Mouse (Mus musculus): Measurements from ENCODE around the gene Ube2o. TPM values are rescaled to one million over a fixed set of nuclear protein-coding genes. Genes with fewer than 3 reads are reported as not detected.

The Ube2o gene
- polyA plus RNA-seq, 1 experiment from 2014 or later = 14.4 TPM

DNA sequence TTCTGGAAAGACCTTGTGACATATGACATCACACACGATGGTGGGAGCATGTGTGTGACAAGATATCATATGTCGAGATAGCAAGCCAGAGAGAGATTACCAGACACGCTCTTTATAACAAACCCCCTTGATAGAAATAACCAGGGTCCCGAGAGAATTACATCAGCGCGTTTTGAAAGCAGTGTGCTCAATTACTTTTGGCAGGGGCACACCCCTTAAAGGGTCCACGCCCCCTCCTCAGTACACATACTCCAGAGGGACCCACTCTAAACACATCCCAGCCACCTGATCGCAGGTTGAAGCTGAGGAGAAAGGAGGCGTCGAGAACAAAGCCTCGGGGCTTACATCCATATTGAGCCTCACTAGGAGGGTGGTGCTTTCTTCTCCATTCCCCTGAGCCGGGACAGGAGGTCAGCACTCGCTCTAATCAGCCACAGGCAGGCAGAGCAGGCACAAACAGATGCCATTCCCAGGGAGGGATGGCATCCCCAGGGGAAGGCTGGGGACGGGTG lies 7.8 kb upstream of the Ube2o start:
- WGBS = 22% methylated on average over 14 of the region's 14 CpGs
- H3K4me2 ChIP-seq (ENCODE audit: low read length) = peak overlapping the region; percentile 18; the same call in 1 of the 2 replicates

GRCm38 (mm10) chr11:116586801-116587631 lies 5.8 kb upstream of the Ube2o start:
- Histone ChIP-seq H3K4me3 (ENCODE audit: control insufficient read depth in 1 of 2, insufficient read depth in 1 of 2, low read depth in 1 of 2, low read length in 2 of 2) (no peak overlapping the region), H3K36me3 (ENCODE audit: control insufficient read depth, insufficient read depth, low read length) (no peaks in the 10 kb centered on the region), H3K9me3 (ENCODE audit: control insufficient read depth, low read length) (no peaks in the 10 kb centered on the region), H3K27ac (replicated peaks in 1 of 2; ENCODE audit: control insufficient read depth in 1 of 2, insufficient read depth in 1 of 2, low read depth in 2 of 2, low read length in 2 of 2) (no peak overlapping the region), H3K27me3 (ENCODE audit: control insufficient read depth, insufficient read depth, low read length) (peaks cover 10% of the 10 kb centered on the region; the same call in 1 of the 2 replicates), H3K4me2 (ENCODE audit: low read length) (no peak overlapping the region), H3K9ac (ENCODE audit: low read length) (no peak overlapping the region), H3K4me1 (ENCODE audit: control insufficient read depth in 2 of 2, insufficient read depth in 2 of 2, low read length in 2 of 2) (peaks cover 9 to 11% of the 10 kb centered on the region in 2 experiments)
- WGBS = 25% methylated on average over 23 of the region's 23 CpGs
- ATAC-seq (ENCODE audit: insufficient number of reproducible peaks, insufficient read depth, low FRiP score, low read depth) = 0 out of 2 replicates have a peak, but pooled peaks have one; percentile 12

More for the DNA sequence above, 7.8 kb upstream of the Ube2o start:
- H3K36me3 ChIP-seq (ENCODE audit: control insufficient read depth, insufficient read depth, low read length) = no peaks in the 10 kb centered on the region
- ATAC-seq (ENCODE audit: insufficient number of reproducible peaks, insufficient read depth, low FRiP score, low read depth) = no peak
- H3K27me3 ChIP-seq (ENCODE audit: control insufficient read depth, insufficient read depth, low read length) = peaks cover 10% of the 10 kb centered on the region; the same call in 1 of the 2 replicates
- H3K4me3 ChIP-seq (ENCODE audit: control insufficient read depth in 1 of 2, insufficient read depth in 1 of 2, low read depth in 1 of 2, low read length in 2 of 2) = no peak overlapping the region
- 0 out of 2 replicates have a peak overlapping the region, but pooled peaks have one; percentile 25 for H3K9ac ChIP-seq (ENCODE audit: low read length)
- H3K4me1 ChIP-seq (ENCODE audit: control insufficient read depth in 2 of 2, insufficient read depth in 2 of 2, low read length in 2 of 2) = peaks cover 9 to 11% of the 10 kb centered on the region in 2 experiments
- H3K27ac ChIP-seq (replicated peaks in 1 of 2; ENCODE audit: control insufficient read depth in 1 of 2, insufficient read depth in 1 of 2, low read depth in 2 of 2, low read length in 2 of 2) = no peak overlapping the region
- H3K9me3 ChIP-seq (ENCODE audit: control insufficient read depth, low read length) = no peaks in the 10 kb centered on the region

GRCm38 (mm10) chr11:116586310-116586709 lies 5.1 kb upstream of the Ube2o start, which contains the start of gene Aanat:
Gene Aanat, plus strand, starts transcription at chr11:116586432.
- ATAC-seq (ENCODE audit: insufficient number of reproducible peaks, insufficient read depth, low FRiP score, low read depth) = no peak
- H3K4me2 ChIP-seq (ENCODE audit: low read length) = no peak within 1 kb of the TSS
- H3K4me3 ChIP-seq (ENCODE audit: control insufficient read depth in 1 of 2, insufficient read depth in 1 of 2, low read depth in 1 of 2, low read length in 2 of 2) = no peak within 1 kb of the TSS
- H3K9me3 ChIP-seq (ENCODE audit: control insufficient read depth, low read length) = no peaks in the 10 kb centered on the region
- H3K27ac ChIP-seq (replicated peaks in 1 of 2; ENCODE audit: control insufficient read depth in 1 of 2, insufficient read depth in 1 of 2, low read depth in 2 of 2, low read length in 2 of 2) = no peak within 1 kb of the TSS
- no peaks in the 10 kb centered on the region for H3K36me3 ChIP-seq (ENCODE audit: control insufficient read depth, insufficient read depth, low read length)
- H3K9ac ChIP-seq (ENCODE audit: low read length) = no peak within 1 kb of the TSS
- peaks cover 9 to 11% of the 10 kb centered on the region in 2 experiments for H3K4me1 ChIP-seq (ENCODE audit: control insufficient read depth in 2 of 2, insufficient read depth in 2 of 2, low read length in 2 of 2)
- H3K27me3 ChIP-seq (ENCODE audit: control insufficient read depth, insufficient read depth, low read length) = peaks cover 10% of the 10 kb centered on the region; the same call in 1 of the 2 replicates
- 68% methylated on average over 5 of the region's 5 CpGs for WGBS

DNA sequence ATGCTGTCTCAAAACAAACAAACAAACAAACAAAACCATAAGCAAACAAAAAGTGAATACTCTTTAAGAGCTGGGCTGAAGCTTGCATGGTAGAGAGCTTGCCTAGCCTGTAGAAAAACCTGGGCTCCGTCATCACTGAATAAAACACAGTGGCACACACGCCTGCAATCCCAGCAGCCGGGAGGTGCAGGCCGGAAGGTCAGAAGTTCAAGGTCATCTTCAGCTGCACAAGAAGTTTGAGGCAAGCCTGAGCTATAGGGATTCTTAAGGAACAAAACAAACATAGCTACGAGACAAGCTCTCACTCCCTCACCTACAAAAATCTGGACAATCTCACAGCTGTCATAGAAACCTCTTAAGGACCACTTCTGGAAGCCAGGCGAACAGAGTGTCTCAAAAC lies 4.4 kb upstream of the Ube2o start:
- Histone ChIP-seq H3K9me3 (ENCODE audit: control insufficient read depth, low read length) (no peaks in the 10 kb centered on the region), H3K4me2 (ENCODE audit: low read length) (no peak overlapping the region), H3K4me1 (ENCODE audit: control insufficient read depth in 2 of 2, insufficient read depth in 2 of 2, low read length in 2 of 2) (peaks cover 9 to 11% of the 10 kb centered on the region in 2 experiments), H3K36me3 (ENCODE audit: control insufficient read depth, insufficient read depth, low read length) (no peaks in the 10 kb centered on the region), H3K4me3 (ENCODE audit: control insufficient read depth in 1 of 2, insufficient read depth in 1 of 2, low read depth in 1 of 2, low read length in 2 of 2) (no peak overlapping the region), H3K27me3 (ENCODE audit: control insufficient read depth, insufficient read depth, low read length) (peaks cover 10% of the 10 kb centered on the region; the same call in 1 of the 2 replicates), H3K9ac (ENCODE audit: low read length) (no peak overlapping the region), H3K27ac (replicated peaks in 1 of 2; ENCODE audit: control insufficient read depth in 1 of 2, insufficient read depth in 1 of 2, low read depth in 2 of 2, low read length in 2 of 2) (no peak overlapping the region)
- WGBS = 49% methylated on average over 6 of the region's 6 CpGs
- ATAC-seq (ENCODE audit: insufficient number of reproducible peaks, insufficient read depth, low FRiP score, low read depth) = no peak

GRCm38 (mm10) chr11:116580711-116581375 lies 404 bp downstream of the Ube2o start:
- H3K9me3 ChIP-seq (ENCODE audit: control insufficient read depth, low read length) = no peaks in the 10 kb centered on the region
- H3K36me3 ChIP-seq (ENCODE audit: control insufficient read depth, insufficient read depth, low read length) = peaks cover 4% of the 10 kb centered on the region; the same call in 1 of the 2 replicates
- under 1% methylated on average over 85 of the region's 91 CpGs for WGBS
- peak; percentile 79 for ATAC-seq (ENCODE audit: insufficient number of reproducible peaks, insufficient read depth, low FRiP score, low read depth)
- H3K27me3 ChIP-seq (ENCODE audit: control insufficient read depth, insufficient read depth, low read length) = no peaks in the 10 kb centered on the region
- peak overlapping the region; percentile 95 for H3K9ac ChIP-seq (ENCODE audit: low read length)
- H3K4me2 ChIP-seq (ENCODE audit: low read length) = peak overlapping the region; percentile 95
- peak overlapping the region; percentile 9 to 78; a peak in 3 of 4 replicates for H3K27ac ChIP-seq (replicated peaks in 1 of 2; ENCODE audit: control insufficient read depth in 1 of 2, insufficient read depth in 1 of 2, low read depth in 2 of 2, low read length in 2 of 2)
- H3K4me1 ChIP-seq (ENCODE audit: control insufficient read depth in 2 of 2, insufficient read depth in 2 of 2, low read length in 2 of 2) = peaks cover 11 to 28% of the 10 kb centered on the region in 2 experiments
- H3K4me3 ChIP-seq (ENCODE audit: control insufficient read depth in 1 of 2, insufficient read depth in 1 of 2, low read depth in 1 of 2, low read length in 2 of 2) = peak overlapping the region; percentile 61 to 96

DNA sequence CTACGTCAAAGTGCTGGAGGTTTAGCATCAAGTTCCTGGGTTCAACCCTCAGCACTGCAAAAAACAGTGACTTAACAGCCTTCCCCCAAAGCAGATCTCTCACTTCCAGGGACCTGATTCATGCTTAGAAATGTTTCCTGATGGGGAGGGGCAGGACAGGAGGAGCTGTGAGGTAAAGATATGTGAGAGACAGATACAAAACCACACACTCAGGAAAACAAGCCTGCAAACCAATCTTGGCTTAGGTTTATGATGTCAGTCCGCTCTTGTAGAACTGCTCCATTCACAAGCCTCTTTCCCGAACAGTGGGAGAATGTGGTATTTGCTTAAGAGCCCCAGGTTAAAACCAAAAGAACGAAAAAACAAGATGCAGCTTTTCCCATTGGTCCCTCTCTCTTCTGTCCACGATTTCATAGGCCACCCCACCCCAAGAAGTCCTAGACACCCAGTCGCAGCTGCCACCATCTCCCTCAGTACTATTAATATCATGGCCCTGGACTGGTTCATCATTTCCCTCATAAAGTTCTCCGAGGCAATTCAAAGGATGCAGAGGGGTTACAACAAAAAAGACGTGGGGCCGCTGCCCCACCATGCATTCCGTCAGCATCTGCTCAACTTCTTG lies 1.1 kb downstream of the Ube2o start:
- peaks cover 16 to 33% of the 10 kb centered on the region in 2 experiments for H3K4me1 ChIP-seq (ENCODE audit: control insufficient read depth in 2 of 2, insufficient read depth in 2 of 2, low read length in 2 of 2)
- peak overlapping the region; percentile 61 to 96 for H3K4me3 ChIP-seq (ENCODE audit: control insufficient read depth in 1 of 2, insufficient read depth in 1 of 2, low read depth in 1 of 2, low read length in 2 of 2)
- no peaks in the 10 kb centered on the region for H3K27me3 ChIP-seq (ENCODE audit: control insufficient read depth, insufficient read depth, low read length)
- 26% methylated on average over 10 of the region's 10 CpGs for WGBS
- peak overlapping the region in 1 of 2 experiments; percentile 78; a peak in 2 of 4 replicates for H3K27ac ChIP-seq (replicated peaks in 1 of 2; ENCODE audit: control insufficient read depth in 1 of 2, insufficient read depth in 1 of 2, low read depth in 2 of 2, low read length in 2 of 2)
- H3K4me2 ChIP-seq (ENCODE audit: low read length) = peak overlapping the region; percentile 95
- no peak for ATAC-seq (ENCODE audit: insufficient number of reproducible peaks, insufficient read depth, low FRiP score, low read depth)
- H3K36me3 ChIP-seq (ENCODE audit: control insufficient read depth, insufficient read depth, low read length) = peaks cover 4% of the 10 kb centered on the region; the same call in 1 of the 2 replicates
- no peaks in the 10 kb centered on the region for H3K9me3 ChIP-seq (ENCODE audit: control insufficient read depth, low read length)
- peak overlapping the region; percentile 95 for H3K9ac ChIP-seq (ENCODE audit: low read length)

DNA sequence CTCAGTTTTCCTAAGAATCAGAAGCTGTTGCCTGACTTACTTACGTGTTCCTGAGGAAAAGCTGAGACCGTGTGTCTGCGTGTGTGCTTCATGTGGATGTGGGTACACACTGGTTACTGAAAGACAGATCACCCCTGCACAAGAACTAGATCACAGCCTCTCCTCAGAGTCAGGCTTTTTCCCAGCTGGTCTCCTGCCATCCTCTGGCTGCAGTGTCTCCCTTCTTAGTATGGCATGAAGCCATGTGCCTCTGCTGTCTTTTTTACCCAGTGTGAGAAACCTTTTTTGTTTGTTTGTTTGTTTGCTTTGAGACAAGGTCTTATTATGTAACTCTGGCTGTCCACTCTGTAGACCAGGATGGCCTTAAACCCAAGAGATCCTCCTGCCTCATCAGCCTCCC lies 2.0 kb downstream of the Ube2o start:
- Histone ChIP-seq H3K27ac (replicated peaks in 1 of 2; ENCODE audit: control insufficient read depth in 1 of 2, insufficient read depth in 1 of 2, low read depth in 2 of 2, low read length in 2 of 2) (no peak overlapping the region), H3K4me2 (ENCODE audit: low read length) (no peak overlapping the region)

More for the DNA sequence above, 2.0 kb downstream of the Ube2o start:
- no peak for ATAC-seq (ENCODE audit: insufficient number of reproducible peaks, insufficient read depth, low FRiP score, low read depth)
- H3K4me1 ChIP-seq (ENCODE audit: control insufficient read depth in 2 of 2, insufficient read depth in 2 of 2, low read length in 2 of 2) = peaks cover 22 to 41% of the 10 kb centered on the region in 2 experiments
- no peak overlapping the region for H3K9ac ChIP-seq (ENCODE audit: low read length)
- H3K36me3 ChIP-seq (ENCODE audit: control insufficient read depth, insufficient read depth, low read length) = peaks cover 4% of the 10 kb centered on the region; the same call in 1 of the 2 replicates
- WGBS = 95% methylated on average over 3 of the region's 3 CpGs
- no peaks in the 10 kb centered on the region for H3K9me3 ChIP-seq (ENCODE audit: control insufficient read depth, low read length)
- H3K27me3 ChIP-seq (ENCODE audit: control insufficient read depth, insufficient read depth, low read length) = no peaks in the 10 kb centered on the region
- H3K4me3 ChIP-seq (ENCODE audit: control insufficient read depth in 1 of 2, insufficient read depth in 1 of 2, low read depth in 1 of 2, low read length in 2 of 2) = no peak overlapping the region

Data from heart, embryonic 14.5 days (tissue).